Mouse (Mus musculus) kidney, embryonic 15.5 days (tissue): ENCODE results near the gene Rec114. TPM values are rescaled to one million over a fixed set of nuclear protein-coding genes. Genes with fewer than 3 reads are reported as not detected.

ENCODE experiments used
- ATAC-seq: fragments of 200-750 bp; cut with Nextera tagmentation; replicated peaks from 2 replicates; pipeline ENCODE4 v1.8.0; 2017; ENCODE audit warnings: moderate TSS enrichment; ENCODE audit not compliant: low FRiP score
- H3K27ac ChIP-seq: fragments of 300-500 bp; sonication (generic); 2 replicates; pipeline ENCODE4 v1.5.1; 2015; ENCODE audit warnings: mild to moderate bottlenecking, inconsistent platforms
- H3K27me3 ChIP-seq: fragments of 300-500 bp; sonication (generic); 2 replicates; pipeline ENCODE4 v1.6.1; 2015; ENCODE audit warnings: inconsistent platforms
- H3K36me3 ChIP-seq: fragments of 300-500 bp; sonication (generic); 2 replicates; pipeline ENCODE4 v1.6.1; 2015; ENCODE audit warnings: inconsistent platforms
- H3K4me1 ChIP-seq: fragments of 300-500 bp; sonication (generic); 2 replicates; pipeline ENCODE4 v1.6.1; 2015; ENCODE audit warnings: inconsistent platforms
- H3K4me2 ChIP-seq: fragments of 300-500 bp; sonication (generic); 2 replicates; pipeline ENCODE4 v1.6.1; 2015; ENCODE audit warnings: moderate library complexity, mild to moderate bottlenecking, inconsistent platforms
- H3K4me3 ChIP-seq: fragments of 300-500 bp; sonication (generic); replicated peaks from 2 replicates; pipeline ENCODE4 v1.5.1; 2015; ENCODE audit warnings: mild to moderate bottlenecking, inconsistent platforms
- H3K9ac ChIP-seq: fragments of 300-500 bp; sonication (generic); 2 replicates; pipeline ENCODE4 v1.6.1; 2015; ENCODE audit warnings: mild to moderate bottlenecking, inconsistent platforms
- H3K9me3 ChIP-seq: fragments of 300-500 bp; sonication (generic); replicated peaks from 2 replicates; pipeline ENCODE4 v1.6.1; 2016; ENCODE audit warnings: inconsistent platforms
- WGBS: fragments of 180-500 bp; shearing (Covaris S2); methylation state at CpG from one replicate; pipeline ENCODE4 v1.1.7; 2015; ENCODE audit warnings: mixed read lengths; 5-methylcytosine and 5-hydroxymethylcytosine counted together
- polyA plus RNA-seq: library from polyadenylated mRNA; unstranded; fragments of >200 nt; fragmentation: Nextera tagmentation; extraction: Ambion mirVana; gene quantifications from 2 replicates; pipeline ENCODE4 v1.2.1, GENCODE M21; 2015

The Rec114 gene
- polyA plus RNA-seq, 1 experiment from 2014 or later: 2.5 TPM

- no peaks in the 10 kb centered on the region for H3K27me3 ChIP-seq
- H3K4me1 ChIP-seq: no peaks in the 10 kb centered on the region
- H3K9ac ChIP-seq: no peak overlapping the region
- no peak overlapping the region for H3K4me2 ChIP-seq
- no peaks in the 10 kb centered on the region for H3K36me3 ChIP-seq
- H3K4me3 ChIP-seq: no peak overlapping the region
- no peak overlapping the region for H3K27ac ChIP-seq
- H3K9me3 ChIP-seq: no peaks in the 10 kb centered on the region
- 3% methylated on average over 2 of the region's 2 CpGs for WGBS
- ATAC-seq: no peak
Measured at GRCm38 (mm10) chr9:58709939-58710338, 33.8 kb downstream of the Rec114 start.

- 71% methylated on average over 11 of the region's 11 CpGs for WGBS
- Histone ChIP-seq H3K4me2 (no peak overlapping the region), H3K4me1 (no peaks in the 10 kb centered on the region), H3K4me3 (no peak overlapping the region), H3K27me3 (no peaks in the 10 kb centered on the region), H3K9ac (no peak overlapping the region), H3K36me3 (no peaks in the 10 kb centered on the region), H3K9me3 (no peaks in the 10 kb centered on the region), H3K27ac (no peak overlapping the region)
- no peak for ATAC-seq
Measured at GRCm38 (mm10) chr9:58707796-58708195, 36.0 kb downstream of the Rec114 start.

GRCm38 (mm10) chr9:58706024-58706423 lies 37.7 kb downstream of the Rec114 start:
- no peak overlapping the region for H3K4me2 ChIP-seq
- no peaks in the 10 kb centered on the region for H3K4me1 ChIP-seq
- no peaks in the 10 kb centered on the region for H3K36me3 ChIP-seq
- H3K27me3 ChIP-seq: no peaks in the 10 kb centered on the region
- no peak for ATAC-seq
- H3K27ac ChIP-seq: no peak overlapping the region
- H3K9me3 ChIP-seq: no peaks in the 10 kb centered on the region
- no peak overlapping the region for H3K4me3 ChIP-seq
- 79% methylated on average over 7 of the region's 7 CpGs for WGBS
- H3K9ac ChIP-seq: no peak overlapping the region

GRCm38 (mm10) chr9:58703766-58704165 lies 40.0 kb downstream of the Rec114 start:
- Histone ChIP-seq H3K4me2 (no peak overlapping the region), H3K9me3 (no peaks in the 10 kb centered on the region), H3K27me3 (no peaks in the 10 kb centered on the region), H3K27ac (no peak overlapping the region), H3K4me3 (no peak overlapping the region), H3K9ac (no peak overlapping the region), H3K4me1 (no peaks in the 10 kb centered on the region), H3K36me3 (no peaks in the 10 kb centered on the region)
- WGBS: 88% methylated on average over 7 of the region's 7 CpGs
- ATAC-seq: no peak

GRCm38 (mm10) chr9:58701751-58702150 lies 42.0 kb downstream of the Rec114 start:
- no peak for ATAC-seq
- WGBS: 82% methylated on average over 2 of the region's 2 CpGs
- H3K9me3 ChIP-seq: no peaks in the 10 kb centered on the region
- H3K4me3 ChIP-seq: no peak overlapping the region
- no peak overlapping the region for H3K27ac ChIP-seq
- H3K27me3 ChIP-seq: no peaks in the 10 kb centered on the region
- no peaks in the 10 kb centered on the region for H3K36me3 ChIP-seq
- no peak overlapping the region for H3K4me2 ChIP-seq
- H3K4me1 ChIP-seq: no peaks in the 10 kb centered on the region
- H3K9ac ChIP-seq: no peak overlapping the region

GRCm38 (mm10) chr9:58698486-58698885 lies 45.3 kb downstream of the Rec114 start:
- no peaks in the 10 kb centered on the region for H3K36me3 ChIP-seq
- H3K4me3 ChIP-seq: no peak overlapping the region
- no peaks in the 10 kb centered on the region for H3K27me3 ChIP-seq
- H3K9ac ChIP-seq: no peak overlapping the region
- no peaks in the 10 kb centered on the region for H3K4me1 ChIP-seq
- WGBS: 91% methylated on average over 2 of the region's 2 CpGs
- H3K9me3 ChIP-seq: no peaks in the 10 kb centered on the region
- ATAC-seq: no peak
- no peak overlapping the region for H3K4me2 ChIP-seq
- H3K27ac ChIP-seq: no peak overlapping the region

- H3K4me2 ChIP-seq: no peak overlapping the region
- 75% methylated on average over 7 of the region's 7 CpGs for WGBS
- H3K9me3 ChIP-seq: no peaks in the 10 kb centered on the region
- no peak for ATAC-seq
- no peaks in the 10 kb centered on the region for H3K36me3 ChIP-seq
- peaks cover 10% of the 10 kb centered on the region for H3K4me1 ChIP-seq
- H3K27me3 ChIP-seq: no peaks in the 10 kb centered on the region
- no peak overlapping the region for H3K27ac ChIP-seq
- no peak overlapping the region for H3K4me3 ChIP-seq
- no peak overlapping the region for H3K9ac ChIP-seq
Measured at GRCm38 (mm10) chr9:58691471-58691870, 52.3 kb downstream of the Rec114 start.

- Histone ChIP-seq H3K36me3 (no peaks in the 10 kb centered on the region), H3K4me3 (no peak overlapping the region), H3K4me2 (no peak overlapping the region), H3K4me1 (peaks cover 10% of the 10 kb centered on the region), H3K27me3 (no peaks in the 10 kb centered on the region), H3K27ac (no peak overlapping the region), H3K9me3 (no peaks in the 10 kb centered on the region), H3K9ac (no peak overlapping the region)
- ATAC-seq: no peak
- WGBS: 84% methylated on average over 4 of the region's 4 CpGs
Measured at GRCm38 (mm10) chr9:58690701-58691100, 53.1 kb downstream of the Rec114 start.

- H3K27ac ChIP-seq: 0 out of 2 replicates have a peak overlapping the region, but pooled peaks have one; percentile 19
- no peak overlapping the region for H3K9ac ChIP-seq
- H3K9me3 ChIP-seq: no peaks in the 10 kb centered on the region
- WGBS: 62% methylated on average over 4 of the region's 4 CpGs
- no peak overlapping the region for H3K4me3 ChIP-seq
- no peaks in the 10 kb centered on the region for H3K36me3 ChIP-seq
- ATAC-seq: no peak
- peaks cover 16% of the 10 kb centered on the region for H3K4me1 ChIP-seq
- H3K27me3 ChIP-seq: no peaks in the 10 kb centered on the region
- no peak overlapping the region for H3K4me2 ChIP-seq
Measured at GRCm38 (mm10) chr9:58688076-58688475, 55.7 kb downstream of the Rec114 start.

- Histone ChIP-seq H3K4me1 (peaks cover 17% of the 10 kb centered on the region), H3K27me3 (no peaks in the 10 kb centered on the region), H3K9me3 (no peaks in the 10 kb centered on the region), H3K4me2 (no peak overlapping the region), H3K9ac (no peak overlapping the region), H3K27ac (no peak overlapping the region), H3K36me3 (no peaks in the 10 kb centered on the region), H3K4me3 (no peak overlapping the region)
- ATAC-seq: no peak
- 81% methylated on average over 10 of the region's 10 CpGs for WGBS
Measured at GRCm38 (mm10) chr9:58685290-58685689, 58.5 kb downstream of the Rec114 start.

GRCm38 (mm10) chr9:58683372-58683771 lies 60.4 kb downstream of the Rec114 start:
- Histone ChIP-seq H3K27ac (0 out of 2 replicates have a peak overlapping the region, but pooled peaks have one; percentile 18), H3K9me3 (0 out of 2 replicates have a peak, but pooled peaks cover 3% of the 10 kb centered on the region), H3K27me3 (no peaks in the 10 kb centered on the region), H3K9ac (no peak overlapping the region), H3K4me3 (no peak overlapping the region), H3K36me3 (no peaks in the 10 kb centered on the region), H3K4me2 (no peak overlapping the region), H3K4me1 (peaks cover 17% of the 10 kb centered on the region)
- 0 out of 2 replicates have a peak, but pooled peaks have one; percentile 18 for ATAC-seq
- whole genome bisulfite sequencing: 39% methylated on average over 6 of the region's 6 CpGs

GRCm38 (mm10) chr9:58682106-58682505 lies 61.7 kb downstream of the Rec114 start:
- ATAC-seq: no peak
- Histone ChIP-seq H3K36me3 (no peaks in the 10 kb centered on the region), H3K27me3 (no peaks in the 10 kb centered on the region), H3K9me3 (0 out of 2 replicates have a peak, but pooled peaks cover 3% of the 10 kb centered on the region), H3K4me2 (no peak overlapping the region), H3K4me3 (no peak overlapping the region), H3K27ac (no peak overlapping the region), H3K4me1 (peaks cover 9% of the 10 kb centered on the region), H3K9ac (no peak overlapping the region)
- WGBS: 70% methylated on average over 6 of the region's 6 CpGs

GRCm38 (mm10) chr9:58681411-58681810 lies 62.4 kb downstream of the Rec114 start:
- 71% methylated on average over 2 of the region's 2 CpGs for WGBS
- ATAC-seq: no peak
- Histone ChIP-seq H3K9me3 (0 out of 2 replicates have a peak, but pooled peaks cover 3% of the 10 kb centered on the region), H3K27me3 (no peaks in the 10 kb centered on the region), H3K27ac (no peak overlapping the region), H3K9ac (no peak overlapping the region), H3K4me2 (no peak overlapping the region), H3K36me3 (no peaks in the 10 kb centered on the region), H3K4me3 (no peak overlapping the region), H3K4me1 (peaks cover 7% of the 10 kb centered on the region; the same call in 1 of the 2 replicates)
